Mouse (Mus musculus): ENCODE measurements around the gene Eri2.
"Not testable (repeated sequence)": the region's sequence is repeated elsewhere in the genome, so short reads cannot be mapped to it uniquely, and the experiment has no call there.

GRCm38 (mm10) chr7:119731262-119731661, 62.6 kb downstream of the Eri2 start:
- not testable (repeated sequence) for TF ChIP-seq MAFK (IDR thresholded peaks at IDR 0.05; ENCODE audit: insufficient read depth, low read depth, low read length); CHD2 (IDR thresholded peaks at IDR 0.05; ENCODE audit: low read depth, low read length)

Data from ES-E14 (cell line).